23 mouse cellular contexts compared by ENCODE assay signal in the genomic region with DNA sequence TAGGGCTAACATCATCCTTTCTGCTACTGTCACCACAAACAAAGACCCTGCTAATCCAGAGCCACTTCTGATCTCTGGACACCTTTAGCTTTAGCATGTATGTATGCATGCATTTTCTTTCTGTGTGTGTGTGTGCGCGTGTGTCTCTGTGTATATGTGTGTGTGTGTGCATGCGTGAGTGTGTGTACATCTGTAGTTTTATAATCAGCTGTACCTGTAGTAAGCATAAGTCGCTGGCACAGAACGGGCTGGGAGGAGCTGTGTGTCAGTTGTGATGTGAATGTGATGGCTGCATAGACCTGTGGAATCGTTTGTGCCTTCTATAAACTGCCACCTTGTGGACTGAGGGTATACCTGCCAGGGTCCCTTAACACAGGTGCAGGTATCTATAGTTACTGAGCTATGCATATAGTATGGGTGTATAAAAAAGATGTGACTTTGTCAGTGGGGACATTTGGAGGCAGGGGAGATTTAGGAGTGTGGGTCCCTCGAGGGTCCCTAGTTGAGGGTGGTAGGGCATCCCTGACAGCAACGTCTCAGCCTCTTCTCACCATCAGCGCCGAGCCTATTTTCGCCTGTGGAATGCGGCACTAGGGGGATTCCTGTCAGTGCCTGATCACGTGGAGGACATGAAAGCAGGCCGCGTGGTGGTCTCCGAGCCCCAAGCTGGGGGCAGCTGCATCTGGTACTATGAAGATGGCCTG. TPM values are rescaled to one million over a fixed set of nuclear protein-coding genes. Genes with fewer than 3 reads are reported as not detected.
"Had no signal": no experiment of that assay in that cellular context is flagged by ENCODE, and none has a peak within 500 bp of the region (broad histone marks: within the 10 kb centered on the region; RNA-seq: fewer than 3 reads in every experiment).

No protein-coding gene starts in this region.

- H3K9ac ChIP-seq: limb, embryonic 13.5 days; liver, embryonic 12.5 days; liver, embryonic 15.5 days; lung, embryonic 15.5 days; neural tube, embryonic 13.5 days; stomach, embryonic 15.5 days had no signal

- H3K36me3 ChIP-seq: limb, embryonic 10.5 days; limb, embryonic 13.5 days; liver, embryonic 12.5 days; liver, embryonic 15.5 days; lung, embryonic 15.5 days; midbrain, embryonic 10.5 days; neural tube, embryonic 13.5 days; stomach, embryonic 15.5 days had no signal

- H3K9me3 ChIP-seq: limb, embryonic 10.5 days; limb, embryonic 13.5 days; liver, embryonic 12.5 days; liver, embryonic 15.5 days; lung, embryonic 15.5 days; megakaryocyte, embryonic 14.5 days; midbrain, embryonic 10.5 days; neural tube, embryonic 13.5 days; stomach, embryonic 15.5 days had no signal

- H3K4me1 ChIP-seq: limb, embryonic 10.5 days; limb, embryonic 13.5 days; liver, embryonic 15.5 days; lung, embryonic 15.5 days; neural tube, embryonic 13.5 days; stomach, embryonic 15.5 days had no signal

- H3K27ac ChIP-seq: kidney, postnatal 0 days; limb, embryonic 10.5 days; limb, embryonic 13.5 days; liver, embryonic 12.5 days; liver, embryonic 15.5 days; lung, embryonic 15.5 days; midbrain, embryonic 10.5 days; neural tube, embryonic 13.5 days; stomach, embryonic 15.5 days had no signal

- H3K27me3 ChIP-seq: limb, embryonic 13.5 days; liver, embryonic 12.5 days; liver, embryonic 15.5 days; lung, embryonic 15.5 days; neural tube, embryonic 13.5 days; stomach, embryonic 15.5 days had no signal

- H3K4me3 ChIP-seq: limb, embryonic 10.5 days; limb, embryonic 13.5 days; liver, embryonic 12.5 days; liver, embryonic 15.5 days; lung, embryonic 15.5 days; megakaryocyte, embryonic 14.5 days; midbrain, embryonic 10.5 days; neural tube, embryonic 13.5 days; stomach, embryonic 15.5 days had no signal

- DNase-seq: kidney, adult 2 months; kidney, postnatal 25 days; liver; lung, adult 18-20 months; lung, postnatal 10 days; lung, postnatal 36 days; midbrain, embryonic 14.5 days; thymus, adult 18-20 months; thymus, postnatal 36 days had no signal

- H3K4me2 ChIP-seq: limb, embryonic 13.5 days; liver, embryonic 12.5 days; liver, embryonic 15.5 days; lung, embryonic 15.5 days; neural tube, embryonic 13.5 days; stomach, embryonic 15.5 days had no signal

- ATAC-seq: liver, embryonic 12.5 days had no signal

RNA-seq across cellular contexts. Expression of a gene that starts 37.0 kb away (rescaled TPM):
- total RNA-seq: layer of hippocampus, postnatal 14 days; left cerebral cortex, adult 8-10 months; left cerebral cortex, postnatal 14 days had no signal
- polyA plus RNA-seq: kidney, embryonic 14.5 days; kidney, postnatal 0 days; limb, embryonic 10.5 days; limb, embryonic 13.5 days; liver, embryonic 12.5 days; liver, embryonic 15.5 days; lung, embryonic 15.5 days; midbrain, embryonic 10.5 days; midbrain, embryonic 14.5 days; neural tube, embryonic 13.5 days; stomach, embryonic 15.5 days had no signal
